Mouse (Mus musculus) left cerebral cortex, adult 2 months (tissue): ENCODE results near the gene 3110009E18Rik. TPM values are rescaled to one million over a fixed set of nuclear protein-coding genes. Genes with fewer than 3 reads are reported as not detected.

Experiments used
- DNase-seq, 2 experiments: peaks; one replicate each; pipeline ENCODE4 v3.0.0; 2021 to 2022; ENCODE audit warnings: low spot score in 2 of 2, mixed read lengths in 1 of 2; ENCODE audit errors: extremely low spot score in 1 of 2
- H3K27ac ChIP-seq: fragments of 200-600 bp; 2 replicates; pipeline ENCODE4 v1.8.1; 2022
- H3K4me3 ChIP-seq: fragments of 200-600 bp; 2 replicates; pipeline ENCODE4 v1.8.1; 2022
- CTCF ChIP-seq: fragments of 200-600 bp; IDR thresholded peaks from 2 replicates; pipeline ENCODE4 v1.8.1; 2022; ENCODE audit warnings: antibody characterized with exemption, mild to moderate bottlenecking, moderate library complexity
- intact Hi-C: fragments of 180-260 bp; cut with DNase I; formaldehyde crosslinking; loops from one replicate; pipeline ENCODE4 v1.15.1; 2025
- long read RNA-seq, 2 experiments: library from polyadenylated mRNA; stranded (forward); transcript quantifications; one replicate each; pipeline ENCODE4 v2.0.0; 2021; ENCODE audit warnings: borderline mapping rate in 2 of 2
- total RNA-seq, 2 experiments: library from RNA; stranded (reverse); gene quantifications; 2 replicates each; pipeline ENCODE4 v1.2.3; 2021

Gene 3110009E18Rik
- total RNA-seq, result 1 to 10 TPM; 6.3 to 6.8 TPM
- long read RNA-seq, experiment 1, result 0 reads
- long read RNA-seq, experiment 2, result 0 reads

GRCm38 (mm10) chr1:120120969-120121811, at the start of gene 3110009E18Rik, which contains the start of gene Dbi:
3110009E18Rik (plus strand) TSS chr1:120121187.
Dbi (minus strand) TSS chr1:120121078.
- Histone ChIP-seq H3K4me3 (peak within 1 kb of the TSS; percentile 88), H3K27ac (peak within 1 kb of the TSS; percentile 93)
- peak; percentile 97 to 98 for DNase-seq
- intact Hi-C loops, result loop anchor here (2.0 kb wide), 1 partner anchor 16 kb away; no protein-coding TSS in a partner anchor
- no peak; the same call in 1 of the 2 replicates for TF ChIP-seq CTCF

- intact Hi-C loops, result no loop called here
- Histone ChIP-seq H3K27ac (peak overlapping the region; percentile 42), H3K4me3 (peak overlapping the region; percentile 44)
- DNase-seq, result peak in 1 of 2 experiments; percentile 28
- TF ChIP-seq CTCF, result no peak
Observed at GRCm38 (mm10) chr1:120072900-120073299, 48.1 kb upstream of the 3110009E18Rik start.

GRCm38 (mm10) chr1:120073519-120074306, 47.3 kb upstream of the 3110009E18Rik start, which contains the start of gene Tmem37:
Tmem37 (minus strand) TSS chr1:120074074.
- DNase-seq, result peak; percentile 31 to 43
- Histone ChIP-seq H3K27ac (peak within 1 kb of the TSS; percentile 42), H3K4me3 (peak within 1 kb of the TSS; percentile 44)
- TF ChIP-seq CTCF, result no peak
- intact Hi-C loops, result no loop called here

- intact Hi-C loops, result no loop called here
- no peak for TF ChIP-seq CTCF
- no peak overlapping the region for H3K4me3 ChIP-seq
- H3K27ac ChIP-seq, result no peak overlapping the region; the same call in 1 of the 2 replicates
- no peak for DNase-seq
Observed at GRCm38 (mm10) chr1:120074307-120074702, 46.7 kb upstream of the 3110009E18Rik start.

GRCm38 (mm10) chr1:120074931-120075330, 46.1 kb upstream of the 3110009E18Rik start:
- no peak for TF ChIP-seq CTCF
- no peak overlapping the region for H3K27ac ChIP-seq
- H3K4me3 ChIP-seq, result no peak overlapping the region
- no peak for DNase-seq
- intact Hi-C loops, result no loop called here

GRCm38 (mm10) chr1:120075507-120075906, 45.5 kb upstream of the 3110009E18Rik start:
- no peak for DNase-seq
- Histone ChIP-seq H3K4me3 (no peak overlapping the region), H3K27ac (no peak overlapping the region)
- TF ChIP-seq CTCF, result no peak
- intact Hi-C loops, result no loop called here

- no peak for TF ChIP-seq CTCF
- Histone ChIP-seq H3K4me3 (no peak overlapping the region), H3K27ac (no peak overlapping the region)
- DNase-seq, result no peak
- intact Hi-C loops, result no loop called here
Observed at GRCm38 (mm10) chr1:120077746-120078410, 43.1 kb upstream of the 3110009E18Rik start.

GRCm38 (mm10) chr1:120080632-120081031, 40.4 kb upstream of the 3110009E18Rik start:
- DNase-seq, result no peak
- H3K4me3 ChIP-seq, result no peak overlapping the region
- no peak overlapping the region for H3K27ac ChIP-seq
- no peak for TF ChIP-seq CTCF
- intact Hi-C loops, result no loop called here

- intact Hi-C loops, result no loop called here
- Histone ChIP-seq H3K4me3 (no peak overlapping the region), H3K27ac (no peak overlapping the region)
- DNase-seq, result no peak
- TF ChIP-seq CTCF, result no peak
Observed at GRCm38 (mm10) chr1:120082957-120083585, 37.9 kb upstream of the 3110009E18Rik start.

GRCm38 (mm10) chr1:120083921-120084517, 37.0 kb upstream of the 3110009E18Rik start:
- no peak for DNase-seq
- Histone ChIP-seq H3K4me3 (no peak overlapping the region), H3K27ac (no peak overlapping the region)
- no peak for TF ChIP-seq CTCF
- intact Hi-C loops, result no loop called here

- Histone ChIP-seq H3K27ac (no peak overlapping the region), H3K4me3 (no peak overlapping the region)
- TF ChIP-seq CTCF, result no peak
- DNase-seq, result no peak
- intact Hi-C loops, result no loop called here
Observed at GRCm38 (mm10) chr1:120085696-120086095, 35.3 kb upstream of the 3110009E18Rik start.
